Mouse (Mus musculus): ENCODE measurements at regions not wholly inside any gene's neighbourhood (a gene's known extent, or its start where the extent isn't known, plus 50 kb on each side); places are given as distances from the start of the nearest gene placed in this dataset.

DNA sequence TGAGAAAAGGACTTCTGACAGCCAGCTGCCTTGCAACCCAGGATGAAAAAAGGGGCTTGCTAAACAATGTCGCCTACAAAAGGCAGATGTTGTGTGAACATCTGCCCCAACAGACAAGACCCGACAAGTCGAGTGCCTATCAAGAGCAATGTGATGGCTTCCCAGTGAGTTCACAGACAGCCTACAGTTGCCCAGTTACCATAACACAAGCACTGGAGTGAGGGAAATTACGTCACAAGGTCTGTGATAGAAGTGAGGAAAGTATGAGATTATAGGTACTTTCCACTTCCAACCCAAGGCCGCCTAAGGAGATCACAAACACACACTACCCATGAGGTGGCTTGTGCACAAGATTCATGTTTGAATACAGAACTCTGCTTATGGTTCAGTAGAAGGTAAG lies 78.4 kb upstream of the 1700016C15Rik start:
- no peaks in the 10 kb centered on the region for H3K9me3 ChIP-seq (ENCODE audit: control insufficient read depth, low read length)
- no peaks in the 10 kb centered on the region for H3K27me3 ChIP-seq (ENCODE audit: control insufficient read depth, insufficient read depth, low read length)
- no peak overlapping the region for H3K9ac ChIP-seq (ENCODE audit: low read depth, low read length)
- H3K36me3 ChIP-seq (ENCODE audit: control insufficient read depth, insufficient read depth, low read length), result no peaks in the 10 kb centered on the region
- H3K4me3 ChIP-seq (ENCODE audit: low read length), result no peak overlapping the region
- ATAC-seq (ENCODE audit: low FRiP score, low TSS enrichment), result no peak
- no peak overlapping the region for H3K27ac ChIP-seq (ENCODE audit: low read depth, low read length)
- no peaks in the 10 kb centered on the region for H3K4me1 ChIP-seq (ENCODE audit: control insufficient read depth, insufficient read depth, low read length)
- 78% methylated on average over 5 of the region's 5 CpGs for WGBS
- no peak overlapping the region for H3K4me2 ChIP-seq (replicated peaks; ENCODE audit: low read depth, low read length)

DNA sequence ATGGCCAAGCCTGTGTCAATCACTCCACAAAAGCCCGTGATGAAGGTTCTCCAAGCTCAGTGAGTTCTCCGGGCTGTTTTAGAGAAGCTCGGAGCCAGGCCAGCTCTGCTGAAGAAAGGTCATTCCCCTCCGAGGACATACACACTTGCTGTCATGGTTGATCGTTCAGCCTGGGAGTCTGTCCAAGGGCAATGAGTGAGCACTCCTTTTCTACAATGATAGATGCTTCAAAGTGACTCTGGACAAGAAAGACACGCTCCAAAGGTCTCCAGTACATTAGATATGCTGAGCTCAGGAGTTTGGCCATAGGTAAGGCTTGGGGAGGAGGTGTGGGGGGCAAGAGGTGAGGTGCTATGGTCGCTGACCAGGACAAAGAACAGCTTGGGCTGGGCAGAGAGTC lies 66.5 kb upstream of the 1700016C15Rik start:
- Histone ChIP-seq H3K4me3 (ENCODE audit: low read length) (no peak overlapping the region), H3K27ac (ENCODE audit: low read depth, low read length) (no peak overlapping the region), H3K27me3 (ENCODE audit: control insufficient read depth, insufficient read depth, low read length) (no peaks in the 10 kb centered on the region), H3K9ac (ENCODE audit: low read depth, low read length) (no peak overlapping the region), H3K36me3 (ENCODE audit: control insufficient read depth, insufficient read depth, low read length) (no peaks in the 10 kb centered on the region), H3K4me2 (replicated peaks; ENCODE audit: low read depth, low read length) (no peak overlapping the region), H3K4me1 (ENCODE audit: control insufficient read depth, insufficient read depth, low read length) (no peaks in the 10 kb centered on the region), H3K9me3 (ENCODE audit: control insufficient read depth, low read length) (no peaks in the 10 kb centered on the region)
- 46% methylated on average over 7 of the region's 7 CpGs for WGBS
- ATAC-seq (ENCODE audit: low FRiP score, low TSS enrichment), result peak; percentile 66; the same call in 1 of the 2 replicates

DNA sequence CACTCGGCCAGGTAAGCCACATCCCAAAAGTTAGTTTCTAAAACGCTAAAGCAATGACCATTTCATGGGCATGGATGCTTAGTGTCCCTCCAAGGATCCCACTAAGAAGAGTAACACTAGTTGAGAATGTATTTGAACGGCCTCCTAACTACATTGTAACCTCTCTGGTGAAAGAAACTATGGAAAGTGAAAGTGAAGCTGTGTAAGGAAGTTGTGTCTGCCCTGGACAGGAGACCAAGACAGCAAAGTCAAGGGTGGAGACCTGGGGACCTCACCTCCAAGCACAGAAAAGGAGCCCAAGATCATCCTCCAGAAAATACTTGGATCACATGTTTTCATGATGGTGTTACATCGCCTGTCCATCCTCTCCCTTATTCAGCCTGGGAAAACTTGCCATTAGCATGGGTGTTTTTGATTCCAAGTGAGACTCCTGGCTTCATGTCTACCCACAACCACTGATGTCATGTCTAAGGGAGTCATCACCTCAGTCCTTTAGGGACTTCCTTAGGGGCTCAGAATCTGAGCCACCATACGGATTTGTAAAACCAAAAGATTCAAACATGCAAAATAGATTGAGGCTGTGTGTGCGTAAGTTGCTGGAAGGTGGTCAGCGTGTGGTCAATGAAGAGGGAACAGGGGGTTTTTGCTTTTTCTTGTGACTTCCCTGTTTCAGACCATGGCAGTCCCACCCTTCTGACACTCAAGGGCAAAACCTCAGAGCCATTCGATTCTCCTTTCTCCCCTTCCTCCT lies 62.4 kb upstream of the 1700016C15Rik start:
- H3K27ac ChIP-seq (ENCODE audit: low read depth, low read length), result no peak overlapping the region
- no peaks in the 10 kb centered on the region for H3K4me1 ChIP-seq (ENCODE audit: control insufficient read depth, insufficient read depth, low read length)
- no peak overlapping the region for H3K9ac ChIP-seq (ENCODE audit: low read depth, low read length)
- no peak overlapping the region for H3K4me3 ChIP-seq (ENCODE audit: low read length)
- H3K36me3 ChIP-seq (ENCODE audit: control insufficient read depth, insufficient read depth, low read length), result no peaks in the 10 kb centered on the region
- H3K4me2 ChIP-seq (replicated peaks; ENCODE audit: low read depth, low read length), result no peak overlapping the region
- no peaks in the 10 kb centered on the region for H3K27me3 ChIP-seq (ENCODE audit: control insufficient read depth, insufficient read depth, low read length)
- WGBS, result 87% methylated on average over 8 of the region's 8 CpGs
- H3K9me3 ChIP-seq (ENCODE audit: control insufficient read depth, low read length), result no peaks in the 10 kb centered on the region
- no peak for ATAC-seq (ENCODE audit: low FRiP score, low TSS enrichment)

GRCm38 (mm10) chr1:177670576-177670975 lies 59.0 kb upstream of the 1700016C15Rik start:
- 94% methylated on average over 1 of the region's 1 CpGs for WGBS
- Histone ChIP-seq H3K27me3 (ENCODE audit: control insufficient read depth, insufficient read depth, low read length) (no peaks in the 10 kb centered on the region), H3K4me3 (ENCODE audit: low read length) (no peak overlapping the region), H3K27ac (ENCODE audit: low read depth, low read length) (no peak overlapping the region), H3K9me3 (ENCODE audit: control insufficient read depth, low read length) (no peaks in the 10 kb centered on the region), H3K4me2 (replicated peaks; ENCODE audit: low read depth, low read length) (no peak overlapping the region), H3K4me1 (ENCODE audit: control insufficient read depth, insufficient read depth, low read length) (no peaks in the 10 kb centered on the region), H3K36me3 (ENCODE audit: control insufficient read depth, insufficient read depth, low read length) (no peaks in the 10 kb centered on the region), H3K9ac (ENCODE audit: low read depth, low read length) (no peak overlapping the region)
- no peak for ATAC-seq (ENCODE audit: low FRiP score, low TSS enrichment)

DNA sequence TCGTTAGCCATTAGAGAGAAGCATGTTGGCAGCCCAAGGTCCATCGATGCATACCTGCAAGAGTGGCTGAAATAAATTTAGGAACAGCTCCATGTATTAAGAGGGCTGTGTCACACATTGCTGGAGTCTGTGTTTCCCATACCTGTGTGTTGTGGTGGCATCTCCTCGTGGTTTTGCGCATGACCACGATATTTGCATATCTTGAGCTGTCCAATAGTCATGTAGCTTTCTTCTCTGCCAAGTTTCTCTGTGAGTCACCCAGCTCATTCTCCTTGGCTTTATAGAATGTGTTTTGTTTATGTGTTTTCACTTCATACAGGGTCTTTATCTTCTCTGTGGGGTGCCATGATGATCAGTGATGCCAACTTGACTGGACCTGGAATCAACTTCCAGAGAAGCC lies 53.0 kb upstream of the 1700016C15Rik start:
- no peak for ATAC-seq (ENCODE audit: low FRiP score, low TSS enrichment)
- no peak overlapping the region for H3K4me2 ChIP-seq (replicated peaks; ENCODE audit: low read depth, low read length)
- WGBS, result 89% methylated on average over 5 of the region's 5 CpGs
- H3K4me1 ChIP-seq (ENCODE audit: control insufficient read depth, insufficient read depth, low read length), result no peaks in the 10 kb centered on the region
- H3K27me3 ChIP-seq (ENCODE audit: control insufficient read depth, insufficient read depth, low read length), result no peaks in the 10 kb centered on the region
- no peaks in the 10 kb centered on the region for H3K9me3 ChIP-seq (ENCODE audit: control insufficient read depth, low read length)
- H3K9ac ChIP-seq (ENCODE audit: low read depth, low read length), result no peak overlapping the region
- no peak overlapping the region for H3K27ac ChIP-seq (ENCODE audit: low read depth, low read length)
- H3K36me3 ChIP-seq (ENCODE audit: control insufficient read depth, insufficient read depth, low read length), result no peaks in the 10 kb centered on the region
- H3K4me3 ChIP-seq (ENCODE audit: low read length), result no peak overlapping the region

DNA sequence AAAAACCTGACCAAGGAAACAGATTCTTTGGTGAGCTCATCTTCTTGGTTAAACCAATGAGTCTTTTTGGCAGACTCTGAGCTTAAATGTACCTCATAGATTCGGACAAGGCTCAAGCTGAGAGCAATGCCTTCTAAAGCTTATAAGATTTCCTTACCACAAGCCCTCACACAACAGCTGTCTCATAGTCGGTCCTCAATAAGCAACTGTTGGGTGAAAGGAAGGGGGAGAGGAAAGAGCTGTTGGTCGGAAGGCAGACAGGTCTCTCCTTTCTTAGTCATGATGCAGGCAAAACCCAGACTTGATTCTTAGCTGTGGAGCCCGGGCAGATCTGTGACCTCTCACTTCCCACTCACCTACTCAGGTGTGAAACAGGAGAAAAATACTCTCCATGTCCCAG lies 50.8 kb upstream of the 1700016C15Rik start:
- no peaks in the 10 kb centered on the region for H3K9me3 ChIP-seq (ENCODE audit: control insufficient read depth, low read length)
- H3K27ac ChIP-seq (ENCODE audit: low read depth, low read length), result no peak overlapping the region
- H3K27me3 ChIP-seq (ENCODE audit: control insufficient read depth, insufficient read depth, low read length), result no peaks in the 10 kb centered on the region
- no peak overlapping the region for H3K4me2 ChIP-seq (replicated peaks; ENCODE audit: low read depth, low read length)
- no peaks in the 10 kb centered on the region for H3K36me3 ChIP-seq (ENCODE audit: control insufficient read depth, insufficient read depth, low read length)
- ATAC-seq (ENCODE audit: low FRiP score, low TSS enrichment), result no peak
- H3K4me3 ChIP-seq (ENCODE audit: low read length), result no peak overlapping the region
- 81% methylated on average over 4 of the region's 4 CpGs for WGBS
- no peaks in the 10 kb centered on the region for H3K4me1 ChIP-seq (ENCODE audit: control insufficient read depth, insufficient read depth, low read length)
- no peak overlapping the region for H3K9ac ChIP-seq (ENCODE audit: low read depth, low read length)
